Mouse (Mus musculus): Measurements from ENCODE around the gene Ttyh2.

The Ttyh2 gene

GRCm38 (mm10) chr11:114675341-114675825 is at the start of gene Ttyh2:
Ttyh2 (plus strand) TSS chr11:114675431.
- TF ChIP-seq GATA4 (IDR thresholded peaks at IDR 0.05; ENCODE audit: insufficient replicate concordance, low read length): no peak

GRCm38 (mm10) chr11:114626071-114626690 is 49.0 kb upstream of the Ttyh2 start:
- no peak for TF ChIP-seq GATA4 (IDR thresholded peaks at IDR 0.05; ENCODE audit: insufficient replicate concordance, low read length)

GRCm38 (mm10) chr11:114627036-114627435 is 48.2 kb upstream of the Ttyh2 start:
- TF ChIP-seq GATA4 (IDR thresholded peaks at IDR 0.05; ENCODE audit: insufficient replicate concordance, low read length): no peak

- TF ChIP-seq GATA4 (IDR thresholded peaks at IDR 0.05; ENCODE audit: insufficient replicate concordance, low read length): no peak
These were observed 47.2 kb upstream of the Ttyh2 start for GRCm38 (mm10) chr11:114628032-114628431.

- no peak for TF ChIP-seq GATA4 (IDR thresholded peaks at IDR 0.05; ENCODE audit: insufficient replicate concordance, low read length)
These were observed 45.2 kb upstream of the Ttyh2 start for GRCm38 (mm10) chr11:114630044-114630443.

GRCm38 (mm10) chr11:114632266-114632665 is 43.0 kb upstream of the Ttyh2 start:
- no peak for TF ChIP-seq GATA4 (IDR thresholded peaks at IDR 0.05; ENCODE audit: insufficient replicate concordance, low read length)

- no peak for TF ChIP-seq GATA4 (IDR thresholded peaks at IDR 0.05; ENCODE audit: insufficient replicate concordance, low read length)
These were observed 38.9 kb upstream of the Ttyh2 start for GRCm38 (mm10) chr11:114636292-114636691.

- TF ChIP-seq GATA4 (IDR thresholded peaks at IDR 0.05; ENCODE audit: insufficient replicate concordance, low read length): no peak
These were observed 38.3 kb upstream of the Ttyh2 start for GRCm38 (mm10) chr11:114636727-114637505.

- TF ChIP-seq GATA4 (IDR thresholded peaks at IDR 0.05; ENCODE audit: insufficient replicate concordance, low read length): no peak
These were observed 36.5 kb upstream of the Ttyh2 start for GRCm38 (mm10) chr11:114638647-114639290.

GRCm38 (mm10) chr11:114639681-114640103 is 35.5 kb upstream of the Ttyh2 start:
- no peak for TF ChIP-seq GATA4 (IDR thresholded peaks at IDR 0.05; ENCODE audit: insufficient replicate concordance, low read length)

- no peak for TF ChIP-seq GATA4 (IDR thresholded peaks at IDR 0.05; ENCODE audit: insufficient replicate concordance, low read length)
These were observed 34.6 kb upstream of the Ttyh2 start for GRCm38 (mm10) chr11:114640658-114641057.

GRCm38 (mm10) chr11:114641136-114641535 is 34.1 kb upstream of the Ttyh2 start:
- TF ChIP-seq GATA4 (IDR thresholded peaks at IDR 0.05; ENCODE audit: insufficient replicate concordance, low read length): no peak

- no peak for TF ChIP-seq GATA4 (IDR thresholded peaks at IDR 0.05; ENCODE audit: insufficient replicate concordance, low read length)
These were observed 33.0 kb upstream of the Ttyh2 start for GRCm38 (mm10) chr11:114642184-114642583.

- TF ChIP-seq GATA4 (IDR thresholded peaks at IDR 0.05; ENCODE audit: insufficient replicate concordance, low read length): no peak
These were observed 32.3 kb upstream of the Ttyh2 start for GRCm38 (mm10) chr11:114642926-114643325.

- no peak for TF ChIP-seq GATA4 (IDR thresholded peaks at IDR 0.05; ENCODE audit: insufficient replicate concordance, low read length)
These were observed 31.1 kb upstream of the Ttyh2 start for GRCm38 (mm10) chr11:114644122-114644521.

- TF ChIP-seq GATA4 (IDR thresholded peaks at IDR 0.05; ENCODE audit: insufficient replicate concordance, low read length): no peak
These were observed 25.7 kb upstream of the Ttyh2 start for GRCm38 (mm10) chr11:114649510-114649909.

Measured in liver, adult (tissue).